In genomic region chr1:180483399-180484291, GRCm38 (mm10) we compare ENCODE assay signal across 8 mouse cellular contexts. TPM values are rescaled to one million over a fixed set of nuclear protein-coding genes. Genes with fewer than 3 reads are reported as not detected.
DNase-seq lines count a peak whose midpoint lies in the region; ATAC-seq lines count a peak whose summit lies in the region.

Gene Stum (minus strand): TSS chr1:180483504.

- peaks cover 13% of the 10 kb centered on the region for H3K27me3 ChIP-seq in hindbrain, embryonic 16.5 days (replicated peaks; ENCODE audit: control insufficient read depth, insufficient read depth, low read length)

- H3K27ac ChIP-seq in hindbrain, embryonic 16.5 days (ENCODE audit: low read depth, low read length), result peak within 1 kb of the TSS; percentile 7; the same call in 1 of the 2 replicates

- DNase-seq in T-cell, adult 2 months (ENCODE audit: low spot score), result peak; percentile 70
- DNase-seq in cerebellum, postnatal 14 days, result peak; percentile 85 to 88
- DNase-seq in gastrocnemius, adult 18-20 months (ENCODE audit: low spot score), result peak; percentile 77
- peak; percentile 66 for DNase-seq in left cerebral cortex, adult 11 months (ENCODE audit: low spot score)
- peak; percentile 73 to 81 for DNase-seq in lung, postnatal 4 days
- DNase-seq in right cerebral cortex, postnatal 10 days (ENCODE audit: low spot score in 2 of 2), result peak; percentile 82
- peak; percentile 61 to 75 for DNase-seq in urinary bladder, postnatal 36 days (ENCODE audit: low spot score in 2 of 2)

- peak within 1 kb of the TSS; percentile 71 for H3K4me2 ChIP-seq in hindbrain, embryonic 16.5 days (ENCODE audit: low read length)

- peak within 1 kb of the TSS; percentile 69 for H3K9ac ChIP-seq in hindbrain, embryonic 16.5 days (ENCODE audit: low read depth, low read length)

- no peaks in the 10 kb centered on the region for H3K36me3 ChIP-seq in hindbrain, embryonic 16.5 days (ENCODE audit: control insufficient read depth, insufficient read depth, low read length)

- H3K9me3 ChIP-seq in hindbrain, embryonic 16.5 days (ENCODE audit: control insufficient read depth, low read length), result no peaks in the 10 kb centered on the region

- H3K4me3 ChIP-seq in hindbrain, embryonic 16.5 days (ENCODE audit: low read length), result peak within 1 kb of the TSS; percentile 50

- peak; percentile 85 for ATAC-seq in hindbrain, embryonic 16.5 days

- peaks cover 24% of the 10 kb centered on the region for H3K4me1 ChIP-seq in hindbrain, embryonic 16.5 days (ENCODE audit: control insufficient read depth, insufficient read depth, low read depth, low read length)

- 2% methylated on average over 35 of the region's 40 CpGs for WGBS in hindbrain, embryonic 16.5 days

RNA-seq across cellular contexts. Expression of gene Stum, which starts in this region (rescaled TPM):
- under 1 TPM; 0.59 to 0.78 TPM for total RNA-seq in gastrocnemius, adult 18-20 months (2021)
- polyA plus RNA-seq in hindbrain, embryonic 16.5 days (2015; fragmentation: Nextera tagmentation; extraction: Ambion mirVana), result 15.1 and 18.6 TPM in 2 replicates

Comparison
In these comparisons a context has a peak if more than half of its experiments do, and no peak if none do; other contexts are left out.
1. Peak in every context shown above with its lines: DNase-seq, ATAC-seq, H3K4me3 ChIP-seq and H3K27ac ChIP-seq.
2. Peak in DNase-seq in gastrocnemius, adult 18-20 months; RNA of the gene not detected or under 1 TPM.